Mouse (Mus musculus) retina, adult 2 months (tissue): ENCODE measurements around the gene Abhd16a.
A peak's percentile ranks its signal among the peaks of the same experiment; 100 is the strongest.

ENCODE experiments used
- DNase-seq: peaks from one replicate; pipeline ENCODE4 v3.0.0-alpha.2; 2012; ENCODE audit warnings: low read depth, low spot score

The Abhd16a gene

GRCm38 (mm10) chr17:35058911-35059892 lies 29.9 kb upstream of the Abhd16a start, which contains the start of gene Ddah2:
Ddah2 (plus strand) TSS chr17:35059035.
- peak; percentile 42 for DNase-seq

DNA sequence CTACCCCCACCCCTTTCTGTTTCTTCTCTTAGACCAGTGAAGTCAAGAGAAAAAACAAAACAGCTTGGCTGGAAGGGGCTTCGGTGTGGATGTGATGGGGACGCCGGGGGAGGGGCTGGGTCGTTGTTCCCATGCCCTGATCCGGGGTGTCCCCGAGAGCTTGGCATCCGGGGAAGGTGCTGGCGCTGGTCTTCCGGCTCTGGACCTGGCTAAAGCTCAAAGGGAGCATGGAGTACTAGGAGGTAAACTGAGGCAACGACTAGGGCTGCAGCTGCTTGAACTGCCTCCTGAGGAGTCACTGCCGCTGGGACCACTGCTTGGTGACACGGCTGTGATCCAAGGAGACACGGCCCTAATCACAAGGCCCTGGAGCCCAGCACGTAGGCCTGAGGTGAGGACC lies 29.0 kb upstream of the Abhd16a start:
- DNase-seq, result no peak

GRCm38 (mm10) chr17:35060737-35061297 lies 28.2 kb upstream of the Abhd16a start:
- no peak for DNase-seq

GRCm38 (mm10) chr17:35061299-35061698 lies 27.8 kb upstream of the Abhd16a start:
- no peak for DNase-seq

DNA sequence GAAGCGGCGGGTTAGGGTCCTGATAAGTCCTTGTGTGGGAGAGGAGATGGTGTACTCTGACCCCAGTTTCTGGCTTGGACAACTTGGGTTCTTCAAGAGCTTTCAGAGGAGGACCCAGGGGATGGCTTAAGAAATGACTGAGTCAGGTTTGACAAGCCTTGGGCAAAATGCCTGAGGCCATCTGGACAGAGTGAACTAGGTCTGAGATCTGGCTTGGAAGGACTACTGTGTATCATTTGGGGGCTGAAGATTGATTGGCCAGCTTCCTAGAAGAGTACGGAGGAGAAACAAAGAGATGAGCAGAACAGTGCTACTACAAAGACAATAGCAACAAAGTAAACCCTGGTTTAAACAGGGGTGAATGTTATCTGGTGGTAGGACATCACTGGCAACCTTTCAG lies 25.6 kb upstream of the Abhd16a start:
- no peak for DNase-seq

- DNase-seq, result no peak
Observed at GRCm38 (mm10) chr17:35064378-35064877, 24.6 kb upstream of the Abhd16a start.

GRCm38 (mm10) chr17:35064951-35065947 lies 23.8 kb upstream of the Abhd16a start, which contains the start of gene Ly6g6c:
Ly6g6c (plus strand) TSS chr17:35065388.
- no peak for DNase-seq

DNA sequence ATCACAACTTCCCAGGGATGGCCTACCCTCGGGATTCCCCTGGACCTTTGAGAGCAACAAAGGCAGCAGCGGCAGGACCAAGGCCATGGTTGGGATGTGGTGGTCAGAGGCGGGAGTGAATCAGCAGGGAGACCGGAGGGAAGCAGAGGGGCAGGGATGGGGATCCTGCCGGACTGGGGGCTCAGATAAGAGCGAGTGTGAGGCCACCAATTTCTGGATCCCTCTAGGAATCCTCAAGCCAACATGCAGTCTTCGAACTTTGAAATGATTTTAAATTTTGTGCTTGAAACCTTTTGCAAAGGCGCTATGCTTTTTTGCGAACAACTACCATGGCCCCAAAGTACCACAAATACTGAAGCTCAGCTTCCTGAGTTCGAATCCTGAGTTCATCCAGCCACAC lies 23.0 kb upstream of the Abhd16a start, which contains the start of gene Mpig6b:
Gene Mpig6b, minus strand, starts transcription at position 101 of the 400 bp plus-strand sequence.
- DNase-seq, result no peak

- DNase-seq, result no peak
Observed at GRCm38 (mm10) chr17:35068213-35068914, 20.7 kb upstream of the Abhd16a start.

DNA sequence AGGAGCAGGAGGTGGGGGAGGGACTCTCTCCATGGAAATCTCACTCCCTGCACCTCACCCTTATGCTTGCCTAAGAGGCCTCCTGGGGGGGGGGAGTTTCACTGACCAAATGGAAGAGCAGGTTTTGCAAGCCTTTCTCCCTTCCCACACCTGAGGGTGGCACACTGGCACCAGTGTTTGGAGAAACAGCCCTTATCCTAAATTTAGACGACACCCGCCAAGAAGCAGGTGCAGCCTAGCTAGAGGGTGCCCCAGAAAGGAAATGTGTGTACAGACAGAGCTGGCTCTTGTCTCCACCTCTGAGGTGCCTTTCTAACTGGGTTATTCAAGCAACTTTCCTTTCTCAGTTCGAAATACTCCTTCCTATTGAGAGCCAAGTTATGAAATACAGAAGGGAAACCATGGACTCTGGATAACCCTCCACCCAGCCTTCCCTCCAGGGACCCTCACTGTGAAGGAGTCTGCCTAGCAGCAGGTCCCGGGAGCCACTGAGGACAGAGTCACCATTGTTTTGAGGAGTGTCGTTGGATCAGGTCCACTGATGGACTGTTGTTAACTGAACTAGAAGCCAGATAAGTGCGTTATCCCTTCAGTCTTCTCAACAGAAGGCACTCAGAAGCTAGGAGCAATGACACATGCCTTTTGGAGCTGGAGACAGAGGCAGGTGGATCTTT lies 18.4 kb upstream of the Abhd16a start:
- no peak for DNase-seq

DNA sequence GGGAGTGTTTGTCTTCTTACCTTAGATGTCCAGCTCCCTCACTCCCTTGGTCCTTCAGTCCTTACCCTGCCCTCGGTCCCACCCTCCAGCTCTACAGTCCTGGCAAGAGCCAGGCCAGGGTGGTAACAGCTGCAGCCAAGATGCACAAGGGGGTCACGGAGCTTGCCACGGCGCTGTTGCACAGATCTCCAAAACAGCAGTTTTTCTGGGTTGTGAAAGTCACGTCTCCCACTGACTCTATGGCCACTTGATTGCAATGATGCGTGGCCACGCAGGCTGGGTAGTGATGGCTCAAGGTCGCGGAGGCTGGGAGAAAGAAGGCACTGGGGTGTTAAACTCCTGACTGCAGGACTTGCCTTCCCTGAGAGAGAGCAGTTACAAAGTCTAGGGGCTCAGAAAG lies 17.6 kb upstream of the Abhd16a start:
- no peak for DNase-seq

- no peak for DNase-seq
Observed at GRCm38 (mm10) chr17:35074097-35074496, 15.0 kb upstream of the Abhd16a start.

- no peak for DNase-seq
Observed at GRCm38 (mm10) chr17:35076507-35077176, 12.4 kb upstream of the Abhd16a start, which contains the start of gene Ly6g6e. Ly6g6e (plus strand) TSS chr17:35076902.

DNA sequence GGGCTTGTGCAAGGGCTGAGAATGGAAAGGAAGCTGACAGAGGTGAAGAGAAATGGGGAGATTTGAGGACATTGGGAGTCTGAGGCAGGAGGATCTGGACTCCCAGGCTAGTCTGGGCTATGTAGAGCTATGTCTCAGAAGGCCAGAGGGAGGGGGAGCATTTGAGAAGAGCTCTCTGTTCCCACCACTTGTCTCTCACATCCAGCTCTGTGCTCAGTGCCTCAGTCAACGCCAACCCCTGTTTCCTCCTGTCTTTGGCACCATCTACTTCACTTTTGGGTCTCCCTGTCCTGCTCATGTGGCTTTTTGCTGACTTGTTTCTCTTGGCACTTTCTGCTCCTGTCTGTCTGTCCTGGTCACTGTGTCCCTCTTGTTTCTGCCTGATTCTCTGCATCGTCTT lies 11.8 kb upstream of the Abhd16a start:
- DNase-seq, result no peak

- DNase-seq, result no peak
Observed at GRCm38 (mm10) chr17:35077786-35078233, 11.3 kb upstream of the Abhd16a start, which contains the start of gene Ly6g6d. Ly6g6d (minus strand) TSS chr17:35078065.

GRCm38 (mm10) chr17:35079778-35080177 lies 9.3 kb upstream of the Abhd16a start:
- no peak for DNase-seq

DNA sequence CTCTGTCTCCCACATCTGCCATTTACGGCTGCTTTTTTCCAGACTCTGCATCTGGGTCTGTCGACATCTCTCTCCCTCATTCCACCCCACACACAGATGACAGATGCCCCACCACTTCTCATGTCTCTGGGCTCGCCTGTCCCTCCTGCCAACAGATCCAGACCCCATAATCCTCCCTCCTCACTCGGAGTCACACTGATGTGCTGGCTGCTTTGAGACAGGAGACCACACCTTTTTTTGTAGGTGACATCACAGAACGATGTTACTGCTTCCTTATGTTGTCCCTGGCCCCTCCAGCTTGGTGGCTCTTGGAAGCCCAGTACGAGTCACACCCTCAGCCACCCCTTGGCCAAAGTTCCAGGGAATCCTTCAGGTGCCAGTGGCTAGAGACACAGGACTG lies 8.8 kb upstream of the Abhd16a start:
- DNase-seq, result no peak

- no peak for DNase-seq
Observed at GRCm38 (mm10) chr17:35080710-35081109, 8.4 kb upstream of the Abhd16a start.
